Mouse (Mus musculus) urinary bladder, postnatal 14 days (tissue): ENCODE data around the gene Sec22a.

Experiments
- DNase-seq: peaks from one replicate; pipeline ENCODE4 v3.0.0; 2021; ENCODE audit warnings: low spot score

The Sec22a gene

DNA sequence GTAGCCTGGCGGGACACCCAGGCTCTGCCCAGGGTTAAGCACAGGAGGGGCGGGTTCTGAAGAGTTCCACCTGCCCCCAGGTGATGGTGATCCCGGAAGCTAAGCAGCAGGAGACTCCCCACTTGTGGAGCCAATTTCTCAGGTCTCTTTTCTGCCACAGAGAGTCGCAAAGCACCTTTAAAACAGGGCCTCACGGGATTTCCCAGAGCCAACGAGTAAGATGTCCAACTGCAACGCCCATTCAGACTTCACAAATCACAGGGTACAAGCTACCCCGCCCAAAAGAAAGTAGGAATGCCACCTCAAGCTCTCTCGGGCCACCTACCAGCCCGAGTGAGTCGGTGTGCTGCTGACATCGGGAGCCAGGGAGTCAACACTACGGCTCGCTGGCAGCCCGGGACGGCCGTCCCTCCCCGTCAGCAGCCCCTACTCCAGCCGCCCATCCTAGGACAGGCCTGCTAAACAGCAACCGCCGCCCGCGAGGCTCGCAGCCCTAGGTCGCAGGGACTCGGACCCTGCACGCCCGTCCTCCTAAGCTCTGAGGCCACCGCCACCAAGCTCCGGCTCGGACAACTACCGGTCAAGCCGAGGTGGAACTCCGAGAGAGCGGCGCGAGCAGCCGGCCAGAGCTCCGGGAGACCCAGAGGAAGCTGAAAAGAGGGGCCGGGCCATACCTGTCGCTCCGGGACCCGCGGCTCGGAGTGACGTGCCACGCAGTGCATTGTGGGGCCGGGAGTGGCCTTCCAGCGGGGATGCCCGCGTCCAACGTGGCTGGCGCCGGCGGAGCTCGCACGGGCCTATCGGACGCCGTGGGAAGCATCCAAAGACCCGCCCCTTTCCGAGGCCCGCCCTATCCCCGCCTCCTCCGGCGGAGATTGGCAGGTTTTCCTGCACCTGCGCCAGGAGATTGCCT, at the start of gene Sec22a:
Sec22a (minus strand) TSS at position 769 of the 913 bp plus-strand sequence.
- DNase-seq = peak; percentile 96

DNA sequence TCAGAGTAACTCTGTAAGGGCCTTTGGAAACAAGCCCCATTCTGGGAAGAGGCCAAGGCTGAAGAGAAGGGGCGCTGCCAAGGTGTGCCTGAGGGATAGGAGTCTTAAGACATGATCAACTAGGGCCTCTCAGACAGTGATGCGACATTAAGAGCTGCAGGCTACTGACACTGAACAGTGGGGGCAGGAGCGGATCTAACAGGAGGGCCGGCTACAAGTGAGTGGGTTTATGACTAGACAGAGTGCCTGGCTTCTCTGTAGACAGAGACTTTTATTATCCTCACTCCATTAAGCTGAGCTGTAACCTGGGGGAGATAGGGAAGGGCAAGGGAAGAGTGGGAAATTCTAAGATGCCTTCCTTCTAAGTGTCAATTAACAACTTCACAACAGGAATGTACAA, 43.0 kb upstream of the Sec22a start:
- DNase-seq = no peak

DNA sequence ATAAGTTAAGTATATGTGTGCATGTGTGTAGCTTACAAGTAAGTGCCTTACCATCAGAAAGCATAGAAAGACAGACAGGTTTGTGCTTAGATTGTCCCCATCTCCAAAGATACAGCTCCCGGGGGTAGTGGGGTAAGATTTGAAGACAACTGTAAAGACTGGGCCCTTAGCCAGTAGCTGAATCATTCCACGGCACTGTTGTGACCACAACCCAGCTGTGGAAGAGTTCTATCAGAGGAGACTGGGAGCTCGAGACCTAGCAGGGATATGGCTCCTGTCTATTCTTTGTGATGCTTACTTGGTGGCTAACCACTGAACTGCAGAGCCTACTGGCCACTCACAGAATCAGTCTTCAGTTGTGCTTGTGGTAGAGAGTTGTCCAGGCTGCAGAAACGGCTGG, 42.4 kb upstream of the Sec22a start:
- no peak for DNase-seq

DNA sequence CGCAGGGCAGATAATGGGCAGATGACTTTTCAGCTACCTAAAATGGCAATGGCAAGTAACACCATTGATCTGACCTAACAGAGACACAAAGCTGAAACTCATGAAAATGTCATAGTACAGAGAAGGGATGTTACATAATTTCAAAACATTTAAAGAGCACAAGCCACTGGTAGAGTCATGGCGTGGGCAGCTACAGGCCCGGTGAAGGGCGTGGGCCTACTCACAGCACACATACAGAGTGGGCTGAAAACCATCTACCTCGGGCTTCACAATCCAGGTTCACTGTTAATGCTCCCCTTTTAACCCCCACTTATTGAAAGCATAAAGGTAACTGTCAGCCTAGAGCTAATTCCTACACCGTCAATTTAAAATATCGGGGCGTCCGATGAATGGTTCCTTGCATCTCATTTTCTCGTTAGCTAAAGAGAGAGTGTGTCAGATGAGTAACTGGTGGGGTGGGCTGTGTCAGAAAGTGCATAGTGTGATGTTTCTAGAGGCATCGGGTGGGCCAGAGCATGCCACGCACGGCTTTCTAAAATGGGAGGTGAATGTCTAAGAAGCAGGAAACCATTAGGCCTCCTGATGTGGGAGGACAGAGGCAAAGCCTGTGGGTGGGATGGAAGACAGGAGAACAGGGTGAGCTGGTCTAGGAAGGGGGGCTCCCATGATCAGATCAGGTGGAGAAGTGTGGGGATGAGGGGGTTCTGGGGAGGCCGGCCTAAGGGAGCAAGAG, 41.8 kb upstream of the Sec22a start:
- DNase-seq = no peak

DNA sequence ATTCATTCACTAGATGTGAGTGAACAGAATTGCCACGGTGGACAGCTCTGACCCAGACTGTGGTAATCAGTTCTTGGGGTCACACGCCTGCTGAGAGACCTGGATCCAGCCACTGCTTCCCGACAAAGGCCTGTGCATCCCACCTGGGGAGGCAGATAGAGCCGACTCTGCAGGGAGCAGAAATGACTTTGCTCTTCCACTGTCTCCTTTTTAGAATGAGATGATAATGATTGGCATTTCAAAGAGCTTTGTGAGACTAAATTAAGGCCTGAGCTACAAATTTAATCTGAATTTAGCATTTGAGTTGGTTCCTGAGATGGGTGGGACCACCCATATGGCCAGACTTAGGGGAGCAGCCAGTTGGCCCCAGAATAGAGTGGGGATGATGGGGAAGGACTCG, 41.1 kb upstream of the Sec22a start:
- DNase-seq = no peak

DNA sequence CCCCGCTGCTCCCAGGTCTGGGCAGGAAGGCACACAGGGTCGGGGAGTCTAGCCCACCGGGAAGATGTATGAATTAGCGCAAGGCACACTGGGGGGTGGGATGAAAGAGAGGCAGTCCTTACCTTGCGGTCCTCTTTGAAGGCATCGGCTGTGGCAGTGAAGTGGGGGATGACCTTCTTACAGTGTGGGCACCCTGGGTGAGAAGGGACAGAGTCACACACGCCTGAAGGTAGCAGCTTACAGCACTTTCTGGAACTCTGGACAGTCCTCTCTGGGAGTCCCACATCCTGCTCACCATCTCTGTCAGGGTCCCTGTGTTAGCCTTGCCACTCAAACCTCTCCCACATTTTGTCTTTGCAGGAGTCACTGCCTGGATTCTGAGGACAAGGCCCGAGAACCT, 40.2 kb upstream of the Sec22a start:
- DNase-seq = no peak

DNA sequence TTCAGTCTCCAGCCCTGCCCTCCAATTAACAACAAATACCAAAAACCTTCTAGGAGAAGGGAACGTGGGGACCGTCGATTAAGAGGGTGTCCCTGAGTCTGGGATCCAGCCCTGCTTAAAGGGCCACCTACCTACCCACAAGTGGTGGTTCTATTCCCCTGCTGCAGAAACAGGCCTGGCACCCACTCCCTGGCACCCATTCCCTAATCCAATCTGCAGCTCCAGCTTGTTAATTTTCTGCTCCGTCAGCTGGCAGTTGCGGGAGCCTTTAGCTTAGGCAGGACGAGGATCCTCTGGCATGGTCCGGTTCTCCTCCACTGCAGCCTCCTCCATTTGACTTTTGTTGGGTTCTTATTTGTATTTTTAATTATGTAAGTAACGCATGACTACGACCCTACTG, 39.6 kb upstream of the Sec22a start:
- DNase-seq = no peak

DNA sequence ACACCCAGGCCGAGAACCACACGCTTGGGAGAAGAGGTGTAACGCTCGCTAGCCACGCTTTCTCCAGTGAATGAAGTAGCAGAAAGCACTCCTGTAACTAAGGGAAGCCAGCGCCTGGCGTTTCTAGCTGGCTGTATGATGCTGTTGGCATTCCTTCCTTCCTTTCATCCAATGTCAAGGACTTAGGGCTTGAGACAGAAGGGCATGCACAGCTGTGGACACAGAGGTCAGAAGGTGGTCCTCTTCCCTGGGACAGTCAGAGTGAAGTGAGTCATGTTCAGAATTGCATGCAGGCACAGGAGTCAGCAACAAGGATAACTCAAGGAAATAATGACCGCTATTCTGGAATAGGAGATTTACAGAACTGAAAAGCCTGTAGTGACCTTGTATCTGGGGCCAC, 29.1 kb upstream of the Sec22a start:
- DNase-seq = no peak

DNA sequence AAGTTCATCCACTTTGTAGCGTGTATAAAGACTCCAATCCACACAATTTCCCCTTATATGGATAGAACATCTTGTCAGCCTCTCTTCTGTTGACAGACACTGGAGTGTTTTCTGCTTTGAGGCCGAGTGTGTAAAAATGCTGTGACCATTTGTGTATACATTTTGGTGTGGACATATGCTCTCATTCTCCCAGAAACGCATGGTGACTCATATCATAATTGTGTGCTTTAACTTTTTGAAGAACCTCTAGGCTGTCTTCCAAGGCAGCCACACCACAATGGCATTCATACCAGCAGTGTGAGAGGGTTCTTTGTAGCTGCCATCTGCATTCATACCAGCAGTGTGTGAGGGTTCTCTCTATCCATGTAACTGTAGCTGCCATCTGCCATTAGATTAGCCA, 21.9 kb upstream of the Sec22a start:
- DNase-seq = no peak

DNA sequence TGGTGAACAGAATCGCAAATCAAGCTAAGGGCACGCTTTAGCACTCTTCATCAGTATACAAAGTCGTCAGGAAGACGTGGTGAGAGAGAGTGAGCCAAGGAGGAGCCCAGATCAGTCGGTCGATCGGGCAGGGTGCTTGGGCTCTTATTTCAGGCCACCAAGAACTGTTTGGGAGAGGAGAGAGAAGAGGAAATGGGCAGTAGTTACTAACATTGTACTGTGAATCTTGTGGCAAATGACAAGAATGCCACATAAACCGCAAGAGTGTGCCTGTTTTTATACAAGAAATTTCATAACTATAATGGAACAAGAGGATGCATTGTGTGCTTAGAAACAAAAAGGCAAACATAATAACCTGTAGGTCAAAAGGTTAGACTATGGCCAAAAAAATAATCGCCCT, 16.3 kb upstream of the Sec22a start:
- no peak for DNase-seq

DNA sequence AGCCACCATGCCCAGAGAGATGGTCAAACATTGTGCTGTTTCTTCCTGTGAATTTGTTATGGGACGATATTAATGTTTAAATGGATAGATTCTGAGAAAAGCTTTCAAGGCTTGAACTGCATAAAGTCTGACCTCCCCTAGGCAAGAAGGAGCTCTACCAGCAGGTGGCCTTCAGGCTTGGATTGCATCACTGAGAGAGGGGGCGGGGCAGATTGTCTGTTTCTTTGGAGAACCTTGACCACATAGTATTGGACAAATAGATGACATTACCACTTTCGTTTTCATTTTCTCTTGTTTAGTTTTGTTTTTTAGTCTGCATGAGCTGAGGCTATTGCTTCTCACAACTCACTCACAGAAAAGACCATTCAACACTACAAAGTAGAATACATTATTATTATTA, 15.6 kb upstream of the Sec22a start:
- DNase-seq = no peak

DNA sequence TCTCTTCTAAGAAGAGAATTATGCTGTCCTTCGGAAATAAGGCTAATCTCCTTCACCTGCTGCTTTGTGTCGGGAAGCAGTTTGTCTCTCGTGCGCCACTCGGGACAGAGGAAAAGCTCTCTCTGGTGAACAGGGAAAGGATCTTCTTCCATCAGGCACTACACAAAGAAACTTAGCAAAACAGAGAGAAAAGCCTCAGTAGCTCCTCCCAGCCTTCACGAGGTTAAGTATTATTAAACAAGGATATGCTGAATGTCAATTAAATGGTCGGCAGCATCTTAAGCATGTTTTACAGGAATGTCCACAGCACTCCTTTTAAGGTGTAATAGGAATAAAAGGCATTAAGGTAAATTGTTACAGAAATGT, 328 bp upstream of the Sec22a start:
- DNase-seq = no peak

DNA sequence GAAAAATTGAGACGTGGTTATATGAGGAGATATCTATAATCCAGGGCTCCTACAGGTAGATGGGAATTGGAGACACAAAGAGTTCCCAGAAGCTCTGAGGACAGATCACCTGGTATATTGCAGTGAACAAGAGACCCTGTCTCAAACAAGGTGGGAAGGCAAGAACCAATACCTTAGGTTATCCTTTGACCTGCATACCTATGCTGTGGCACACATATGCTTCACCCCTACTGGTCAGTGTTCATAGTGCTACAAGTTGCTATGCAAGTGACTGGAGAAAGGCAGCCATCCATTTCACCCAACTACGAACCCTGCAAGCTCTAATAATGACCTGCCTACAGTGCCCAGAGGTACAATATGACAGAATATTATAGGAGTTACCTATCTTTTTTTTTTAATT, 1.5 kb downstream of the Sec22a start:
- no peak for DNase-seq

DNA sequence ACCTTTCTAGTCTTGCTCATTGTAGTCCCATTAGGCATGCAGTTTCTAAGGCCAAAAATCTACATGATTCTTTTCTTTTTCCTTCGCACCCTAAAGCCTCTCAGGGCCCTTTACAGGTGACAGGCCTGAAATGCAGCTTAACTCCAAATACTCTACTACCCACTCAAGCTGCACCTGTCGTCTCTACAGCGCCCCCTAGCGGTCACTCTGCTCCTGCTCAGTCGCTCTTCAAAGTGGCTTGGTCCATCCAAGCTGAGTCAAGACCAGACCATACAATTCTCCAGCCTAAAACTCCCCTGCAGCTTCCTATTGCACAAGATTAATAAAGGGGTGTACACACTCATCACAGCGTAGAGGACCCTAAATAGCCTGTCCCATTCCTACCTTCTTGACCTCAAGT, 3.1 kb downstream of the Sec22a start:
- DNase-seq = peak; percentile 42

DNA sequence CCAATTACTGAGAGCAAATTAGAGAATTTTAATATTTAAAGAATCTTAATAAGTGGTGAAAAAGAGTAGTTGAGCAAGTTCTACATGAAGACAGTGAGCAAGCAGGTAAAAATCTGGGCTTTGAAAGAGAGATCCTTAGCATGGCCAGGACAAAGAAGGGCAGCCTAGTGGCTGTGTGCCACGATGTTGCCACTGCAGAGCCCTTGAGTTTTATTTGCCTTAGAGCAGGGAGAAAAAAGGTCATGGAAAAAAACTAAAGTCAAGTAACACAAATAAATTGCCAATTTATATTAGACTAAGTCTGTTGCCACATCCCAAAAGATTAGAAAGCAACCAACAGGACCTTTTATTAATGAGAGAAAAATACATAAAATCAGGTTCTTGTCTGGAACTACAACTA, 6.3 kb downstream of the Sec22a start:
- no peak for DNase-seq

DNA sequence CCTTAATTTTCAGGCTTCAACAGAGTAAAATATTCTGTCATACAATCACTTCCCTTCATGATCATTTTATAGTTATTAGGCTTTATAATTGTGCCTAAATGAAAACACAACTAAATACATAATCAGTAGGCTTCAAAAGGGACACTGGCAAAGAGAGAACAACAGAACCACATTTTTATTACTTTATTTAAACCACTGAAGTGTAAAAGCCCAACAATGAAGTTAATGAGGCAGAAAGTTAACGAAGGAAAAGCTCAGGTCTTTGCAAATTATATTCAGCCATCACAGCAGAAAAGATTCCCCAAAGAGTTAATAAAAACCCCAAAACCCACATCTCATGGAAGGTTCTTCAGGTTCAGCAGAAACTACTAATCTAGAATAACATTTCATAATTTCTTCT, 33.3 kb downstream of the Sec22a start:
- DNase-seq = no peak

DNA sequence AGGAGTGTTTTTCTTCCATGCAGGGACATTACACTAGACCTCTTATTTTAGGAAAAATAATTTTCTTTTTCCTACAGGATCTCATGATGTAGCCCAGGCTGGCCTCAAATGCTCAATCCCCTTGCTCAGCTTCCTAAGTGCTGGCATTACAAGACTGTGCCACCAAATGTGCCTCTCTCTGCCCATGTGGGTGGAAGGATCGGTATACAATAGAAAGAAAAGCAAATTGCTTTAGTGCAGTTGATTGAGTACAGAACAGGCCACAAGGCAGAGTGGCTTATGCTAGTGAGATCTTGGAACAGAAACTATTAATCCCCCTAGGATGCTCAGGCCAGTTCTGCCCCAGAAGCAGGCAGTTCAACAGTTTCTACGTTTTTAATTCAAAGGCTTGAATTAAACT, 43.9 kb downstream of the Sec22a start:
- no peak for DNase-seq

DNA sequence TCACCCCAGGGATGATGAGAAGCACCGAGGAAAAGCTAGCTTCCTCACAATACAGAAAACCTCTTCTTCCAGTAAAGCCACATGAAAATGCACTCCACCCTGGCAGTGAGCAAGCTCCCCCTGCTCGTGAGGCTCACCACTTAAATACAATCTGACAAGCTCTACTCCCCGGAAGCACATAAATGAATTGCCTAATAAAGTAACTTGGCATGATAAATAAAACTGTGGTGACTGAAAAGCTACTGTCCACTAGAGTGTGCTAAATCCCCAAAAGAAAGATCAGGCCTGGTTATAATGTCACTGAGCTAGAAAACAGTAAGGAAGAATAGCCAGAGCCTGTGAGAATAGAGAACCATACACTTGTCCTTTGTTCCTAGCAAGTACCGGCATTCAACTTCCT, 44.4 kb downstream of the Sec22a start:
- no peak for DNase-seq

DNA sequence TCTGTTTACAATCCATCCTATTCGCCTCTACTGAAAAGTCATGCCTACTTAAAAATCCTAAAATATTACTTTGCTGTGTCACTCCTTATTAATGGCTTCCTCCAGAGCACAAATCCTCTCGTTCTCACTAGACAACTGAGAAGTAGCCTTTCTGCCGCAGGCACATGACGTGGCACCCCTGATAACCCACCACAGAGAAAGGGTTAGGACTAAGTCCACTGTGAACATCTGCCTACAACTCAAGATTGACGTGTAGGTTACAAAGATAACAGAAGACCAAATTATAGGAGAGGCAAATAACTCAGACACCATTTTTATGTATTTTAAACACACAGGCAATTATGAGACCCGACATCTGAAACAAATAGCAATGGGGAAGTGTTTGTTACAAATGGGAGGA, 45.3 kb downstream of the Sec22a start:
- no peak for DNase-seq

DNA sequence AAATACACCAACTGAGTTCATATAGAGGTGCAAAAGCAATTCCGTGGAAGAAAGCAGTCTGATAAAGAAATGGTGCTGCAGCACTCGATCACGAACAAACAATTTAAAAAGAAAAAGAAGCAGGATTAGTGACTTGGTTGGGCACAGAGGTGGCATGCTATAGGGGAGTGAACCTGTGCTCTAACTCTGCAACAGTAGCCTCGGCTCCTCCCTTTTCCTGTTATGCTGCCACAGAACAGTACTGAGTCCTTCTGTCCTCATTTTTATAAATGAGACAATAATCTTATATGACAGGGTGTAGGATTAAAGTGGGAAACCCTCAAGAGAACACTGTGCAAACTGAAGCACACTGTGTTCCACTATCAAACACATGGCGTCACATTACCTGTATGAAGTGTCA, 46.3 kb downstream of the Sec22a start:
- DNase-seq = no peak

DNA sequence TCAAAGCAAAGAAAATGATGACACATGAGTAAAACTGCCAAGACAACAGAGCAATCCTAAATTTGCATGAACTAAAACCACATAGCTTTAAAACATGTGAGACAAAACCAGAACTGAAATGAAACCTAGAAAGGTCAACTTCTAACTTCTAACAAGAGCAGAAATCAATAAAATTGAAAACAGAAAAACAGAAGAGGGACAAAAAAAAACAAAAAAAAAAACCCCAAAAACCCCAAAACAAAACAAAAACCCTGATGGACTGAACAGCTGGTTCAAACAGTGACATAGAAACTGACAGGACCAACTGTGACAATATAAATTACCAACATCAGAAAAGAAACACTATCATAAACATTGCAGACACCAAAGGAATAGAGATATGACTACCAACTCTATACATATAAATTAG, 46.9 kb downstream of the Sec22a start:
- no peak for DNase-seq

DNA sequence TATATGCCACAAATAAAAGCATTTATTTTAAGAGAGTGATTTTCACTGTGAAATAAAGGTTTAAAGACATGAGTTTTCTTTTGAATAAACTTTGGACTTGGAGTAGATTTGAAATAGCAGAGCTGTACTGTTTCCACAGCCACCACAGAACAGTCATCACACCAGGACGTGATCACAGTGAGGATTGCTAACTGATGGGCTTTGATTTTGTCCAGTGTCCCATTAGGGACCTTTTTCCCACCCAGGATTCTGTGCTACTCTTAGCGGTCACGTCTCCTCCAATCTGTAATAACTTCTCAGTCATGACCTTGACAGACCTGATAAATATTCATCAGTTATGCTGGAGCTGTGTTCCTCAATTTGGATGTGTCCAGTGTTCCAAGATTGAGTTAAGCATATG, 48.2 kb downstream of the Sec22a start:
- DNase-seq = no peak

DNA sequence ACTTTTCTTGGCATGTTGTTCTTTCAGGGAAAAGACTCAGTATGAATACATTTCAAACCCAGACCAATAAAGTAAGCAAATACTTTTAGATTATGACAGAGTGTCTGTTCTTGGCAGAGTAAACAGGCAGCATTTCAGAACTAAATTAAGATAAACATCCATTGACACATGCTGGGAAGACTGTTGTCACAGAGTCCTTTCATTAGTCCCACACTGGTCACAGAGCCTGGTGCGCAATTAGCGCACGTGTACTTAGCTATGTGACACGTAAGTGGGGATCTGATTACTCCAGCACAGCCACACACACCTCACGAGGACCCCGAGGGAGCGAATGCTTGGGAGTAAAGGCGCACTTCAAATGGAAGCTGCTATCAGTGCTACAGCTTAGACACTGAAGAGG, 52.1 kb downstream of the Sec22a start:
- no peak for DNase-seq
